Comparison of ENCODE assay signal across 8 mouse cellular contexts in genomic region chr14:101379663-101380006, GRCm38 (mm10).
A peak's percentile ranks its signal among the peaks of the same experiment; 100 is the strongest.
DNase-seq lines count a peak whose midpoint lies in the region; ATAC-seq and TF ChIP-seq lines count a peak whose summit lies in the region.

No protein-coding gene starts in this region.

- H3K9ac ChIP-seq in kidney, embryonic 15.5 days: no peak overlapping the region
- no peak overlapping the region for H3K9ac ChIP-seq in intestine, embryonic 14.5 days (ENCODE audit: low read length)
- no peak overlapping the region for H3K9ac ChIP-seq in midbrain, postnatal 0 days (replicated peaks; ENCODE audit: low read length, poor library complexity, severe bottlenecking)

- no peak overlapping the region for H3K4me3 ChIP-seq in kidney, embryonic 15.5 days (replicated peaks)
- H3K4me3 ChIP-seq in forebrain, embryonic 10.5 days: peak overlapping the region; percentile 46
- no peak overlapping the region for H3K4me3 ChIP-seq in intestine, embryonic 14.5 days (ENCODE audit: low read depth, low read length)
- H3K4me3 ChIP-seq in midbrain, postnatal 0 days (ENCODE audit: low read depth, low read length): no peak overlapping the region

- peak overlapping the region; percentile 57 for H3K4me2 ChIP-seq in kidney, embryonic 15.5 days
- H3K4me2 ChIP-seq in intestine, embryonic 14.5 days (ENCODE audit: low read length): peak overlapping the region; percentile 57; the same call in 1 of the 2 replicates
- peak overlapping the region; percentile 50 for H3K4me2 ChIP-seq in midbrain, postnatal 0 days (ENCODE audit: low read depth, low read length, poor library complexity, severe bottlenecking)

- no peaks in the 10 kb centered on the region for H3K4me1 ChIP-seq in kidney, embryonic 15.5 days
- peaks cover 16% of the 10 kb centered on the region for H3K4me1 ChIP-seq in forebrain, embryonic 10.5 days
- no peaks in the 10 kb centered on the region for H3K4me1 ChIP-seq in intestine, embryonic 14.5 days (replicated peaks; ENCODE audit: control insufficient read depth, insufficient read depth, low read length)
- no peaks in the 10 kb centered on the region for H3K4me1 ChIP-seq in midbrain, postnatal 0 days (ENCODE audit: insufficient read depth, low read length)

- H3K27ac ChIP-seq in kidney, embryonic 15.5 days: no peak overlapping the region
- H3K27ac ChIP-seq in forebrain, embryonic 10.5 days: peak overlapping the region; percentile 80
- H3K27ac ChIP-seq in intestine, embryonic 14.5 days (ENCODE audit: low read depth): no peak overlapping the region
- no peak overlapping the region for H3K27ac ChIP-seq in midbrain, postnatal 0 days (ENCODE audit: low read depth, low read length)

- no peaks in the 10 kb centered on the region for H3K9me3 ChIP-seq in kidney, embryonic 15.5 days (replicated peaks)
- H3K9me3 ChIP-seq in forebrain, embryonic 10.5 days: no peaks in the 10 kb centered on the region
- H3K9me3 ChIP-seq in intestine, embryonic 14.5 days (ENCODE audit: control insufficient read depth, low read length): no peaks in the 10 kb centered on the region
- H3K9me3 ChIP-seq in midbrain, postnatal 0 days (ENCODE audit: low read length): no peaks in the 10 kb centered on the region

- 0 out of 2 replicates have a peak, but pooled peaks have one; percentile 18 for ATAC-seq in kidney, embryonic 15.5 days (replicated peaks; ENCODE audit: low FRiP score)
- no peak for ATAC-seq in intestine, embryonic 14.5 days (replicated peaks; ENCODE audit: low FRiP score, low TSS enrichment, low read depth)
- ATAC-seq in midbrain, postnatal 0 days (ENCODE audit: low FRiP score): no peak

- WGBS in kidney, embryonic 15.5 days: 39% methylated on average over 4 of the region's 4 CpGs
- 48% methylated on average over 4 of the region's 4 CpGs for WGBS in forebrain, embryonic 10.5 days
- 41% methylated on average over 4 of the region's 4 CpGs for WGBS in intestine, embryonic 14.5 days
- 50% methylated on average over 4 of the region's 4 CpGs for WGBS in midbrain, postnatal 0 days

- no peak for TF ChIP-seq CTCF in midbrain, postnatal 0 days (IDR thresholded peaks at IDR 0.05)

- no peak for DNase-seq in kidney, postnatal 10 days
- no peak for DNase-seq in forebrain, embryonic 10.5 days (ENCODE audit: extremely low spot score, low spot score)
- no peak for DNase-seq in intestine, embryonic 14.5 days (ENCODE audit: low spot score)
- DNase-seq in midbrain, postnatal 0 days (ENCODE audit: low spot score): no peak
- no peak for DNase-seq in retina, embryonic 14.5 days (ENCODE audit: low spot score)
- no peak for DNase-seq in cerebellum, adult 18-20 months
- no peak for DNase-seq in lung, postnatal 4 days

- H3K36me3 ChIP-seq in kidney, embryonic 15.5 days: no peaks in the 10 kb centered on the region
- no peaks in the 10 kb centered on the region for H3K36me3 ChIP-seq in forebrain, embryonic 10.5 days (replicated peaks)
- H3K36me3 ChIP-seq in intestine, embryonic 14.5 days (ENCODE audit: control insufficient read depth, insufficient read depth, low read length): no peaks in the 10 kb centered on the region
- H3K36me3 ChIP-seq in midbrain, postnatal 0 days (ENCODE audit: insufficient read depth, low read length): no peaks in the 10 kb centered on the region

- 0 out of 2 replicates have a peak, but pooled peaks cover 3% of the 10 kb centered on the region for H3K27me3 ChIP-seq in kidney, embryonic 15.5 days
- H3K27me3 ChIP-seq in forebrain, embryonic 10.5 days (ENCODE audit: poor library complexity, severe bottlenecking): peaks cover 15% of the 10 kb centered on the region; the same call in 1 of the 2 replicates
- no peaks in the 10 kb centered on the region for H3K27me3 ChIP-seq in intestine, embryonic 14.5 days (replicated peaks; ENCODE audit: control insufficient read depth, insufficient read depth, low read length)
- H3K27me3 ChIP-seq in midbrain, postnatal 0 days (ENCODE audit: insufficient read depth, low read length): no peaks in the 10 kb centered on the region
